Mouse (Mus musculus) liver, embryonic 14 days (tissue): Measurements from ENCODE around the gene Olfr17. TPM values are rescaled to one million over a fixed set of nuclear protein-coding genes. Genes with fewer than 3 reads are reported as not detected.

ENCODE experiments used
- polyA plus RNA-seq: library from polyadenylated mRNA; depleted of rRNA; stranded (reverse); fragments of >200 nt; gene quantifications from 2 replicates; pipeline ENCODE4 v1.2.3, GENCODE M21; 2012; rRNA removed

Gene Olfr17
- not detected in 2 replicates for polyA plus RNA-seq

GRCm38 (mm10) chr7:107092920-107093319 lies at the start of gene Olfr17:
Gene Olfr17, plus strand, starts transcription at chr7:107093220.

GRCm38 (mm10) chr7:107070681-107071080 lies 22.3 kb upstream of the Olfr17 start, which contains the start of gene Olfr714:
Gene Olfr714, plus strand, starts transcription at chr7:107070981.

DNA sequence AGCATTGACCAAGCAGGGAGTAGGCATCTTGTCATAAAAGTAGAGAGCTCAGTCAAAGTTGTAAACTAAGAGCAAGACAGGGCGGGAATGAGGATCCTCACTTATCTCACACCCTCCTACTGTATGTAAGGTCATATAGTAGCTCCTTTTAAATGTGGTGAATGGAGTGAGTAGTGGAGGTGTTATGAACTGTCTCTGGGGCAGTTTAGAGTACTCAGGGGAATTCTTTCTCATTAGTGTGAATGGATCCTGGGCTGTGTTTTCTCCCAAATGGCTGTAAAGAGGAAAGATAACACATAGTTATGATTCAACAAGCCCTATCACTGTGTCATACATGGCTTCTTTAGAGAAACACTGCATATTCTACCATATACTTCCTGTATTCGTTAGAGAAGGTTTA lies 17.2 kb downstream of the Olfr17 start, which contains the start of gene Olfr715b:
Gene Olfr715b, minus strand, starts transcription at position 101 of the 400 bp plus-strand sequence.

GRCm38 (mm10) chr7:107130983-107131382 lies 38.0 kb downstream of the Olfr17 start, which contains the start of gene Olfr715:
Gene Olfr715, minus strand, starts transcription at chr7:107131083.

GRCm38 (mm10) chr7:107138027-107138426 lies 45.0 kb downstream of the Olfr17 start, which contains the start of gene Olfr716:
Gene Olfr716, plus strand, starts transcription at chr7:107138327.

Other genes with a start within 250 kb of the Olfr17 start
- not detected in 2 replicates for gene Olfr703, start 249.9 kb upstream of the Olfr17 start, polyA plus RNA-seq
- not detected in 2 replicates for gene Olfr704, start 230.0 kb upstream of the Olfr17 start, polyA plus RNA-seq
- gene Olfr705, start 216.3 kb upstream of the Olfr17 start, polyA plus RNA-seq = not detected in 2 replicates
- not detected in 2 replicates for gene Olfr706, start 205.1 kb upstream of the Olfr17 start, polyA plus RNA-seq
- not detected in 2 replicates for gene Olfr707, start 192.0 kb upstream of the Olfr17 start, polyA plus RNA-seq
- gene Olfr1532-ps1, start 185.2 kb upstream of the Olfr17 start, polyA plus RNA-seq = not detected in 2 replicates
- not detected in 2 replicates for gene Olfr709-ps1, start 161.0 kb upstream of the Olfr17 start, polyA plus RNA-seq
- gene Olfr710, start 144.9 kb upstream of the Olfr17 start, polyA plus RNA-seq = not detected in 2 replicates
- gene Olfr6, start 129.3 kb upstream of the Olfr17 start, polyA plus RNA-seq = not detected in 2 replicates
- not detected in 2 replicates for gene Olfr711, start 117.8 kb upstream of the Olfr17 start, polyA plus RNA-seq
- gene Olfr2, start 87.1 kb upstream of the Olfr17 start, polyA plus RNA-seq = not detected in 2 replicates
- not detected in 2 replicates for gene Olfr713, start 62.0 kb upstream of the Olfr17 start, polyA plus RNA-seq
- gene Olfr714, start 22.2 kb upstream of the Olfr17 start, polyA plus RNA-seq = not detected in 2 replicates
- gene Olfr715b, start 17.1 kb downstream of the Olfr17 start, polyA plus RNA-seq = not detected in 2 replicates
- not detected in 2 replicates for gene Olfr715, start 37.9 kb downstream of the Olfr17 start, polyA plus RNA-seq
- gene Olfr716, start 45.1 kb downstream of the Olfr17 start, polyA plus RNA-seq = not detected in 2 replicates
- not detected in 2 replicates for gene Nlrp14, start 73.8 kb downstream of the Olfr17 start, polyA plus RNA-seq
- not detected in 2 replicates for gene Rbmxl2, start 116.2 kb downstream of the Olfr17 start, polyA plus RNA-seq